Mouse (Mus musculus) megakaryocyte, embryonic 14.5 days (primary cell): Measurements from ENCODE around the gene Trim11. TPM values are rescaled to one million over a fixed set of nuclear protein-coding genes. Genes with fewer than 3 reads are reported as not detected.

Experiments used
- H3K27me3 ChIP-seq: replicated peaks from 2 replicates; pipeline ENCODE3; 2012; ENCODE audit warnings: inconsistent platforms
- H3K36me3 ChIP-seq: replicated peaks from 2 replicates; pipeline ENCODE3; 2012; ENCODE audit warnings: low read length, inconsistent platforms, mixed read lengths
- H3K4me1 ChIP-seq: 2 replicates; pipeline ENCODE4 v1.6.1; 2012; ENCODE audit warnings: inconsistent platforms
- H3K4me3 ChIP-seq: replicated peaks from 2 replicates; pipeline ENCODE3; 2012; ENCODE audit warnings: moderate library complexity, mild to moderate bottlenecking, inconsistent platforms
- H3K9me3 ChIP-seq: 2 replicates; pipeline ENCODE4 v1.6.1; 2012; ENCODE audit warnings: inconsistent platforms
- FLI1 ChIP-seq: IDR thresholded peaks from 2 replicates; pipeline ENCODE4 v1.6.1; 2012; ENCODE audit warnings: low read length, inconsistent platforms, mixed read lengths
- GATA1 ChIP-seq: IDR thresholded peaks from 3 replicates; pipeline ENCODE4 v1.6.1; 2012; ENCODE audit warnings: mixed read lengths, low read length, inconsistent platforms, borderline replicate concordance
- polyA plus RNA-seq: library from polyadenylated mRNA; stranded (reverse); fragments of >175 nt; gene quantifications from 2 replicates; pipeline ENCODE4 v1.2.3, GENCODE M21; 2012; ENCODE audit warnings: low replicate concordance; ENCODE audit not compliant: insufficient read depth

Trim11 gene
- polyA plus RNA-seq, 1 experiment, result 12.8 TPM

- H3K4me3 ChIP-seq, result no peak overlapping the region
- H3K27me3 ChIP-seq, result peaks cover 21% of the 10 kb centered on the region
- H3K36me3 ChIP-seq, result peaks cover 55% of the 10 kb centered on the region
- TF ChIP-seq FLI1 (no peak), GATA1 (no peak)
- peaks cover 49% of the 10 kb centered on the region for H3K4me1 ChIP-seq
- peaks cover under 1% of the 10 kb centered on the region; the same call in 1 of the 2 replicates for H3K9me3 ChIP-seq
Observed at GRCm38 (mm10) chr11:58967346-58967745, 10.5 kb upstream of the Trim11 start.

- H3K27me3 ChIP-seq, result peaks cover 11% of the 10 kb centered on the region
- H3K36me3 ChIP-seq, result peaks cover 59% of the 10 kb centered on the region
- peaks cover 46% of the 10 kb centered on the region for H3K4me1 ChIP-seq
- H3K9me3 ChIP-seq, result no peaks in the 10 kb centered on the region
- no peak overlapping the region for H3K4me3 ChIP-seq
- no peak for TF ChIP-seq GATA1
- no peak for TF ChIP-seq FLI1
Observed at GRCm38 (mm10) chr11:58968551-58968950, 9.3 kb upstream of the Trim11 start.

GRCm38 (mm10) chr11:58969027-58969426, 8.9 kb upstream of the Trim11 start:
- TF ChIP-seq FLI1 (no peak), GATA1 (no peak)
- Histone ChIP-seq H3K9me3 (no peaks in the 10 kb centered on the region), H3K36me3 (peaks cover 59% of the 10 kb centered on the region), H3K4me3 (no peak overlapping the region), H3K27me3 (peaks cover 7% of the 10 kb centered on the region), H3K4me1 (peaks cover 44% of the 10 kb centered on the region)

GRCm38 (mm10) chr11:58969659-58970058, 8.2 kb upstream of the Trim11 start:
- H3K36me3 ChIP-seq, result peaks cover 63% of the 10 kb centered on the region
- no peaks in the 10 kb centered on the region for H3K9me3 ChIP-seq
- no peak for TF ChIP-seq GATA1
- no peak for TF ChIP-seq FLI1
- no peak overlapping the region for H3K4me3 ChIP-seq
- peaks cover 48% of the 10 kb centered on the region for H3K4me1 ChIP-seq
- H3K27me3 ChIP-seq, result peaks cover 5% of the 10 kb centered on the region

GRCm38 (mm10) chr11:58970831-58971530, 6.9 kb upstream of the Trim11 start:
- Histone ChIP-seq H3K4me1 (peaks cover 51% of the 10 kb centered on the region), H3K9me3 (no peaks in the 10 kb centered on the region), H3K27me3 (no peaks in the 10 kb centered on the region), H3K36me3 (peaks cover 63% of the 10 kb centered on the region), H3K4me3 (no peak overlapping the region)
- TF ChIP-seq GATA1, result no peak
- no peak for TF ChIP-seq FLI1

GRCm38 (mm10) chr11:58971796-58972195, 6.1 kb upstream of the Trim11 start:
- Histone ChIP-seq H3K4me1 (peaks cover 52% of the 10 kb centered on the region), H3K27me3 (no peaks in the 10 kb centered on the region), H3K36me3 (peaks cover 58% of the 10 kb centered on the region), H3K4me3 (no peak overlapping the region), H3K9me3 (no peaks in the 10 kb centered on the region)
- TF ChIP-seq GATA1, result no peak
- TF ChIP-seq FLI1, result no peak

GRCm38 (mm10) chr11:58974414-58974813, 3.5 kb upstream of the Trim11 start:
- Histone ChIP-seq H3K27me3 (no peaks in the 10 kb centered on the region), H3K9me3 (no peaks in the 10 kb centered on the region), H3K36me3 (peaks cover 40% of the 10 kb centered on the region), H3K4me3 (no peak overlapping the region), H3K4me1 (peaks cover 57% of the 10 kb centered on the region)
- TF ChIP-seq GATA1 (no peak), FLI1 (no peak)

- Histone ChIP-seq H3K4me1 (peaks cover 57% of the 10 kb centered on the region), H3K9me3 (no peaks in the 10 kb centered on the region), H3K4me3 (peak overlapping the region; percentile 98), H3K27me3 (no peaks in the 10 kb centered on the region), H3K36me3 (peaks cover 32% of the 10 kb centered on the region)
- TF ChIP-seq GATA1 (no peak), FLI1 (no peak)
Observed at GRCm38 (mm10) chr11:58977150-58977549, 743 bp upstream of the Trim11 start.

- Histone ChIP-seq H3K36me3 (peaks cover 32% of the 10 kb centered on the region), H3K27me3 (no peaks in the 10 kb centered on the region), H3K9me3 (no peaks in the 10 kb centered on the region), H3K4me1 (peaks cover 60% of the 10 kb centered on the region), H3K4me3 (peak overlapping the region; percentile 98)
- TF ChIP-seq FLI1, result no peak
Observed at GRCm38 (mm10) chr11:58977607-58978026, 276 bp upstream of the Trim11 start.

GRCm38 (mm10) chr11:58978706-58979030, 775 bp downstream of the Trim11 start:
- TF ChIP-seq FLI1 (no peak), GATA1 (no peak)
- no peaks in the 10 kb centered on the region for H3K9me3 ChIP-seq
- H3K27me3 ChIP-seq, result no peaks in the 10 kb centered on the region
- H3K36me3 ChIP-seq, result peaks cover 40% of the 10 kb centered on the region
- peak overlapping the region; percentile 98 for H3K4me3 ChIP-seq
- peaks cover 64% of the 10 kb centered on the region for H3K4me1 ChIP-seq
